Mouse (Mus musculus): Measurements from ENCODE around the gene Baiap2. TPM values are rescaled to one million over a fixed set of nuclear protein-coding genes. Genes with fewer than 3 reads are reported as not detected.

Gene Baiap2
- polyA plus RNA-seq, 1 experiment from 2014 or later: 15.4 TPM

DNA sequence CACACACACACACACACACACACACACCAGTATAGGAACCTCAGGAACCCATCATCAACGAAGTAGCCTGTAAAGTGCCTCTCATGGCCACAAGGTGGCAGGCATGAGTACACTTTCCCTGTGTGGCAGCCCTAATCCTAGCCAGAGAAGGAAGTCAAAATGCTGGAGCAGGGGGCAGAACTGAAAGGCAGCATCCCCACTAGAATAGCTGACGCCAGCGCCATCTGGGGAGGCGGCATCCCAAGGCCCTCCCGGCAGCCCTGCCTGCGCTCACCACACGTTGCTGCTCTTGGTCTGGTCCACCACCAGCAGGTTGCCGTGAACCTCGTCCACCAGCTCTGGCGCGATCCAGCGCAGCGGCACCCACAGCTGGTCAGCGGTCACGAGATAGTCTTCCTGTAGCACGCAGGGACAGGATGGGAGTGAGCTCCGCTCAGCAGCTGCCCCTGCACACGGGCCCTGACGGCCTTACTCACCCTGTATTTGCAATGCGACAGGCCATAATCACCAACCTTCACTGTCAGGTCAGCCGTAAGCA, 70.7 kb downstream of the Baiap2 start:
- ChIA-PET CTCF (interaction anchor here (0.8 to 1.4 kb wide), 6 partner anchors 11 to 88 kb away, joined by 3 to 4 read pairs (median 3); no protein-coding TSS in a partner anchor), POLR2A (no interaction called here)
- TF ChIP-seq CTCF (IDR thresholded peaks at IDR 0.05): no peak
- peaks cover 9% of the 10 kb centered on the region for H3K27me3 ChIP-seq
- no peak for ATAC-seq
- DNase-seq (ENCODE audit: low read depth, low spot score): no peak
- in situ Hi-C loops (cut with MboI; ENCODE audit: low pct_unique_long_range_greater_than_20kb): no loop called here

DNA sequence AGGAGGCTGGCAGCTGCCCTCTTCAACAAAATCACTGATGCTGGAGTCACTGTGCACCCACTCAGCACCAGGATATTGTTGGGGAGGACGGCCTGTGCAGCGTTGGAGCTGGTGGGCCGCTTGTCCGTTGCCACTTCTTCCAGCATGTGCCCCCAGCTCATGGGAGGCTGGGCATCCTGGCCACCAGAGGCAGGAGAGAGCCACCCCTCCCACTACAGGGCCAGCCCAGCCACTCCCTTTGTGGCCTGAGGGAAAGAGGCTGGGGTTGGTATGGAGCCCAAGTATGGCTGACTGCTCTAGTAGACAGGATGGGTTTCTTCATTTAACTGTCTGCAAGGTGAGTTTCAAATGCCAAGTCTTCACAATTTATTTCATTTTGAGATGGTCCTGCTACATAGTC, 72.2 kb downstream of the Baiap2 start:
- ChIA-PET POLR2A (no interaction called here), CTCF (no interaction called here)
- in situ Hi-C loops (cut with MboI; ENCODE audit: low pct_unique_long_range_greater_than_20kb): no loop called here
- TF ChIP-seq CTCF (IDR thresholded peaks at IDR 0.05): no peak
- DNase-seq (ENCODE audit: low read depth, low spot score) (no peak), ATAC-seq (no peak)
- peaks cover 9% of the 10 kb centered on the region for H3K27me3 ChIP-seq

DNA sequence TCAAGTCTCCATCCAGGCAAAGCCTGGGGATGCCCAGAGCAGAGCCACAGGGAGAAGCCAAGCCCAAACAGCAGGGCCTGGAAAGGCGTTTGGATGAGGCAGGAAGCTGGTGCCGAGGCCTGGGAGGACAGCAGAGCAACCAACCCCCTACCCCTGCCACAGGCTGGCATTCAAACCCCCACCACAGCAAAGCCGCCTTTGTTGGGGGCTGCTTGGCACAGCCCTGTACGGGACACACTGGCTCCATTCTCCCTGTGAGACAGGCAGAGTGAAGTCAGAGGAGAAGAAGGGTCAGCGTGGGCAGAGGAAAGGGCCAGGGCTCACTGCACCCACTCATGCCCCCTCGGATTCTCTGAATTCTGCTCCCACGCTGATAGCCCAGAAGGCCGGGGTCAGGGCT, 74.4 kb downstream of the Baiap2 start:
- ChIA-PET POLR2A (no interaction called here), CTCF (no interaction called here)
- H3K27me3 ChIP-seq: no peaks in the 10 kb centered on the region
- no peak for ATAC-seq
- DNase-seq (ENCODE audit: low read depth, low spot score): no peak
- TF ChIP-seq CTCF (IDR thresholded peaks at IDR 0.05): no peak
- in situ Hi-C loops (cut with MboI; ENCODE audit: low pct_unique_long_range_greater_than_20kb): no loop called here

DNA sequence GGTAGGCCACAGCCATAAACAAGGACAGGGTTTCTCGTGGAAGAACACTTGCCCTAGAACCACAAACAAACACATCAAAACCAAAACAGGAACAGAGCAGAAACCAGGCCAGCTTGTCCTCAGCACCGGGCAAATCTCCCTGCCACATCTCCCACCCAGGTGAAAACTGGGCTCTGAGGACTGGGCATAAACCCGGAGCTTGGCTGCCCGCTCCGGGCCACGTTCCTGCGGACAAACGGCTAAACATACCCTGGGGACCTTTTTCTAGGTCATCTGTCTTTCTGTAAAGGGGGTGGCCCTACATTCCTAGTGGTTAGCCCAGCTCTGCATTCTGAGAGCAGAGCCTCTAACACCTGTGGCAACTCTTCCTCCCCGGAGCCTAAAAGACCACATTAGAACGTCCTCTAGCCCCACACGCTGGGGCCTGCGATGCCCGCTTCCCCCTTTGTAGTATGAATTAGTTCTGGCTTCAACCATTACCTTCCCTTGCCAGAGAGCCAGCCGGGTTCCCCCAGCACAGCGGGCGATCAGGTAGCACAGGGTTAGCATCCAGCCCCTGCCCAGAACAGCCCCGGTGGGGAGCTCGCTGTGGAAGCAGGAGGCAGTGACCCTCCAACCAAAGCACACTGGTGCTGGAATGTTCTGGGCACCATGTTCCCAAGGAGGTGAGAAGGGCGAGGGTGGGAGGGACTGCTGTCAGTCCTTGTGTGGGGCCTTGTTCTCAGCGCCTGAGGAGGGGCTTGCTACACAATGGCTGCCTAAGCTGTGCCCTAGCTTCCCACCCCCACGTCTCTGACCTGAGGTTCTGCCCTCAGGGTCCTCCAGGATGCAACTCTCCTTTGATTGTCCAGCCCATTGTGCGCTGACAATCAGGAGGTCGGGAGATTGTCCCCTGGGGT, 77.2 kb downstream of the Baiap2 start:
- no peaks in the 10 kb centered on the region for H3K27me3 ChIP-seq
- POLR2A ChIA-PET: interaction anchor here (1.2 kb wide), 1 partner anchor 8 kb away, joined by 3 read pairs; no protein-coding TSS in a partner anchor
- DNase-seq (ENCODE audit: low read depth, low spot score): no peak
- ATAC-seq: no peak
- TF ChIP-seq CTCF (IDR thresholded peaks at IDR 0.05): no peak
- in situ Hi-C loops (cut with MboI; ENCODE audit: low pct_unique_long_range_greater_than_20kb): no loop called here
- CTCF ChIA-PET: interaction anchor here (1.2 kb wide), 1 partner anchor 28 kb away, joined by 3 read pairs; no protein-coding TSS in a partner anchor

DNA sequence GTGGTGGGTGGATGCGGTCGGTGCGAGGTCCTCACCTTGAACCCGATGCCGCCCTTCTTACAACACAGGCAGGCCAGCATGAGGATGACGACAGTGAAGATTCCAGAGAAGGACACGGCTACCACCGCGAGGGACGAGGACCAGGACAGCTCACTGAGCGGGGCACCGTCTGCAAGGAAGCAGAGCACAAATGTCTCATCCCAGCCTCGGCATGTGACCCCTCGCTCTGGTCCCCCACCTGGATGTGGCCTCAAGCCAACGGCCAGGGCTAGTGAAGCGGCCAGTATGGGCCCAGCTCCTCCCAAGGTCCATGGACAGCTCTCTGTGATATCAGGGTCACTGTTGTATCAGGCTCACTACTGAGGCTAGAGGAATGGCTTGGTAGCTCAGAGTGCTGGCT, 78.8 kb downstream of the Baiap2 start:
- ATAC-seq (no peak), DNase-seq (ENCODE audit: low read depth, low spot score) (no peak)
- CTCF ChIA-PET: no interaction called here
- TF ChIP-seq CTCF (IDR thresholded peaks at IDR 0.05): no peak
- POLR2A ChIA-PET: no interaction called here
- H3K27me3 ChIP-seq: no peaks in the 10 kb centered on the region
- in situ Hi-C loops (cut with MboI; ENCODE audit: low pct_unique_long_range_greater_than_20kb): no loop called here

DNA sequence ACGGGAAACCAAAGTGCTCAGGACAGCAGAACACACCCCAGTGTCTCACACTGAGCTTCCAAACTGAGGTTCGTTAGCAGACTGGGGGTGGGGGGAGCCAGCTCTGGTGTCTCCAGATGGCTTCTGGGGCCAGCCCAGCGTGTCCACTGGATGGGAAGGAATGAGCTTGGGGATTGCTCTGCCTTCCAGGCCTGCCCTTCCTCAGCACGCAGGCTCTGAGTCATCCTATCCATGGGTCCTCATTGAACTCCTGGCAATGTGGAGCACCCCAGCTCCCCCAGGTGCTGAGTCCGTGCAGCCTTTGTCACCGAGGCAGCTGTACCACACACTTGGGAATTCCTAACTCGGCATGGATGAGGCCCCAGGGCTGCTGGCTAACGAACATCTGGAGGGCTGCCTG, 79.7 kb downstream of the Baiap2 start:
- no peak for TF ChIP-seq CTCF (IDR thresholded peaks at IDR 0.05)
- ChIA-PET POLR2A (interaction anchor here (1.0 kb wide), 1 partner anchor 21 kb away, joined by 3 read pairs; no protein-coding TSS in a partner anchor), CTCF (interaction anchor here (0.7 to 1.5 kb wide), 4 partner anchors 42 to 112 kb away, joined by 3 read pairs; no protein-coding TSS in a partner anchor)
- no peaks in the 10 kb centered on the region for H3K27me3 ChIP-seq
- in situ Hi-C loops (cut with MboI; ENCODE audit: low pct_unique_long_range_greater_than_20kb): no loop called here
- DNase-seq (ENCODE audit: low read depth, low spot score) (no peak), ATAC-seq (peak; percentile 53)

DNA sequence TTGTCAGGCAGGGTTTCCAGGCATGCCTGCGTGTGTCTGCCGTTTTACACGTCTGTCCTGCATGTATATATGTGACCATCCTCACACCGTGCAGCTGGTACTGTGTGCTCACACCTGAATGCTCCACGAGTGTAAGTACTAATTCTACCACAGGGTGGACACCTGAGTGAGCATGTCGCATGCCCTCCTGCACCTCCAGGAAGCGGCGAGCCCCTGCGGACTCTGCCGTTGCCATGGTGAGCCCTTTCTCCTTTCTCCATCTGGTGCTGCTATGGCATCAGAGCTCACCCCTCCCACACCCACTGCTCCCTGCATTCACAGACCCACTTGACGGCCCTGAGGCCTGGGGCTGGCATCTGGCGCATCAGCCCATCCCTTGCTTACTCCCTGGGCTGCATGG, 80.3 kb downstream of the Baiap2 start:
- ChIA-PET POLR2A (no interaction called here), CTCF (interaction anchor here (0.7 to 1.5 kb wide), 4 partner anchors 42 to 113 kb away, joined by 3 read pairs; no protein-coding TSS in a partner anchor)
- TF ChIP-seq CTCF (IDR thresholded peaks at IDR 0.05): no peak
- no peak for DNase-seq (ENCODE audit: low read depth, low spot score)
- no peaks in the 10 kb centered on the region for H3K27me3 ChIP-seq
- in situ Hi-C loops (cut with MboI; ENCODE audit: low pct_unique_long_range_greater_than_20kb): no loop called here
- no peak for ATAC-seq

DNA sequence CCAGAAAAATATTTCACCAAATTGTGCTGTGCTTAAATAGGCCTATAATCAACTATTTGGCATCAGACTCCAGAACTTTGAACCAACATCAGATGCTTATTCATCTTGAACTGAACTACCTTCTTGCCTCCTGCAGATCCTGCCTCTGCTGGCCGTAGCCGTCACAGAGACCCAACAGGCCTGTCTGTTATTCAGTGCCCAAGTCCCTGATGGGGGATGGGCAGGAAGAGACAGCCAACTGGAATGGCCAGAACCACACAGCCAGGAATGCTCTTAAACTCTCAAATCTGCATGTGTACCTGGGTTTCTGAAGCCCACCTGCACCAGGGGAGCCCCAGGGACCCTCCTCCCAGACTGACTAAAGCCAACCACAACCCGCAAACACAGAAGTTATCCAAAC, 84.4 kb downstream of the Baiap2 start:
- in situ Hi-C loops (cut with MboI; ENCODE audit: low pct_unique_long_range_greater_than_20kb): loop anchor here (5.0 kb wide), 2 partner anchors 35 to 70 kb away; partner anchors contain the start of genes Ndufaf8 and Tepsin
- POLR2A ChIA-PET: no interaction called here
- CTCF ChIA-PET: no interaction called here
- no peak for TF ChIP-seq CTCF (IDR thresholded peaks at IDR 0.05)
- DNase-seq (ENCODE audit: low read depth, low spot score) (no peak), ATAC-seq (no peak)
- no peaks in the 10 kb centered on the region for H3K27me3 ChIP-seq

DNA sequence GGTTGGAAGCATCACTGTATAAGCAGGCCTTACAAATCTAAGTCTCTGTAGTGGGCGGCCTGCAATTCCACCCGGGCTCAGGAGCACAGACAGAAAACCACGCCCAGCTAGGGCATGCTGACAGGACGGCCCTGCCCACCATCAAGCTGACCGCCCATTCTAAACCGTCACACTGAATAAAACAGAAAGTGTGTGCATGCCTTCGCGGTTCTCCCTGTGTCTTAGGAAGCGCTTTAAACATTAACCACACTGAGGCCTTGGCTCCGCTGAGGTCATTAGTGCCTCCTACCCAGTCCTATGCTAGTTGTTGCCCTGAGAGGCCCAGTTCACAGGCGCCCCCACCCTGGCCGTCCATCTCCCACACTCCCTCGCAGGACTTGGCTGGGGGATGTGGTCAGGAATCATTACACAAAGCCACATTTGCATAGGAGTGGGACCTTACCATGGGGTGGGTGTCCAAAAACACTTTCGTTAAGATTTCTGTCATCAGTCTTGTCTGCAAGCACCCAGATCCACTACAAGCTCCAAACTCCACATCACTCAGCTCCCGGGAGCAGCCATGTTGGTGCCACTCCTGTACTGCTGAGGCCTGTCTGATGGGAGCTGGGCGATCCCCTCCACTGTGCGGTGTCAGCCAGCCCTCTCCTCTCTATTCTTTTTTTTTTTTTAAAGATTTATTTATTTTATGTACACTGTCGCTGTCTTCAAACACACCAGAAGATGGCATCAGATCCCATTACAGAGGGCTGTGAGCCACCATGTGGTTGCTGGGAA, 85.9 kb downstream of the Baiap2 start:
- POLR2A ChIA-PET: interaction anchor here (1.3 kb wide), 1 partner anchor 9 kb away, joined by 3 read pairs; no protein-coding TSS in a partner anchor
- H3K27me3 ChIP-seq: no peaks in the 10 kb centered on the region
- CTCF ChIA-PET: interaction anchor here (0.9 to 3.6 kb wide), 4 partner anchors 15 to 73 kb away, joined by 3 to 13 read pairs (median 3); no protein-coding TSS in a partner anchor
- in situ Hi-C loops (cut with MboI; ENCODE audit: low pct_unique_long_range_greater_than_20kb): loop anchor here (5.0 kb wide), 2 partner anchors 34 to 69 kb away; partner anchors contain the start of genes Ndufaf8 and Tepsin
- TF ChIP-seq CTCF (IDR thresholded peaks at IDR 0.05): no peak
- ATAC-seq: peak; percentile 64
- no peak for DNase-seq (ENCODE audit: low read depth, low spot score)
